Mouse (Mus musculus) layer of hippocampus, adult 18-20 months (tissue): Measurements from ENCODE around the gene Wfdc3. TPM values are rescaled to one million over a fixed set of nuclear protein-coding genes. Genes with fewer than 3 reads are reported as not detected.
A peak's percentile ranks its signal among the peaks of the same experiment; 100 is the strongest.
"Not testable (repeated sequence)": the region's sequence is repeated elsewhere in the genome, so short reads cannot be mapped to it uniquely, and the experiment has no call there.

Experiments
- DNase-seq, 2 experiments: peaks; one replicate each; pipeline ENCODE4 v3.0.0; 2022; ENCODE audit warnings: low spot score in 2 of 2
- total RNA-seq, 2 experiments: library from RNA; stranded (reverse); gene quantifications; 2 replicates each; pipeline ENCODE4 v1.2.3; 2021

Gene Wfdc3
- total RNA-seq, 2 experiments from 2014 or later, result 1.4 to 1.7 TPM

DNA sequence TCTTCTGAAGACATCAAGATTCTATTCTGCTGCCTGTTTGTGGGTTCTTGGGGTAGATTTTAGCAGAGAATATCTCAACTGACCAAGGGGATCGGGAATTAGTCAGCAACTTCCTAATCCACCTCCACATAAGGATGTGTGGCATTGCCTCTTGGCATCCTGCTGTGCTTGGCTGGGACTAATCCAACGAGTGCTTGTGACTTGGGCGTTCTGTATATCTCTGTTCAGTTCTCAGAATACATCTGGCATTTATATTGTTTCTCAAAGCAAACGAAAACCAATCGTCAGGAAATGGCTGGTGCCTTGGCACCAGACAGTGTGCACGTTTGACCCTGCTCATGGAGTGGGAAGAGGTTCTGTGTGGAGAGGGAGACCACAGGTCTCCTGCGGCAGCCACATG, 5.9 kb downstream of the Wfdc3 start:
- DNase-seq, result no peak

DNA sequence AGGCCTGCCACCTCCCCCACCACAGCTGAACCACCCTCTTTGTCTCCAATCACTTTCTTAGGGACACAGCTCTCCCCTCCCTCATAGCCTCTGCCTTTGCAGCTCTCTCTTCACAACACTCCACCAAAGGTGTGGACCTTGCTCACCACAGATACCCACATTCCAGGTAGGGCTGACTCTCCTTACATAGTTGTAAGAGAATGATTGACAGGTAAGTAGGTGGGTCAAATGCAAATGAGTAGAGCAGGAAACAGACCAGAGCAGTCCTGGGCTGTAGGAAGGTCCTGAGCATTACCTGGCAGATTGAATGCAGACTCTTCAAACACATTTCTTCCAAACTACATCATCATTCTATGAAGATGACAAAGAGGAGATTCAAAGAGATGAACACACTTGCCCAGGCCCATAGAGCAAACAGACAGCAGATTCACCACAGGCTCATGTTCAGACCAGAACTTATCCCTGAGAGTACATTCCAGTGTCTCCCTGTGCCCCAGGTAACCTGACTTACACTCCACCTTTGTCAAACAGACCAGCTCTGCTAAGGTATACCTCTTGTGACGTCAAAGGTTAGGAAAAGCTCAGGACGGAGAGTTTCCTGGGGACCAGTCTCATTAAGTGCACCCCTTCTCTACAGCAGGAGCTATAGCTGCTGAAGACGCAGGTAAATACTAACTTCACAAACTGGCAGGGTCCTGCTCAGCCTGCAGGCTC, 8.2 kb downstream of the Wfdc3 start:
- DNase-seq, result no peak

DNA sequence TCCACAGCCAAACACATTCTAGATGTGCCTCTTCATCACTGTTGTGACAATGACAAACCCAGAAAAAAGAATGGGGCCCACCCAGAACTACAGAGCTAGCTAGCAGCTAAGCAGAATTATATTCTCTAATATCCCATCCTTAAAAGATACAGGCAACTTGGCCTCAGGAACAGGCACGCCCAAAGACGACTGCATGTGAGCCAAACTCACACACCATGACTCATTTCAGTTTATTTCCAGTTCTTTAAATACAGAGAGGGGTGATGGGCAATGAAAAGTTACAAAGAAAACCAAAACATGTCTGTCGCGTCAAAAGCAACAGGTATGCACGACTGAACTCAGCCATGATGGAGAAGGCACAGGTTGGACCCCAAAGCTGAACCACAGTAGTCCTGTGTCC, 10.3 kb downstream of the Wfdc3 start:
- no peak for DNase-seq

GRCm38 (mm10) chr2:164734839-164735238, 10.9 kb downstream of the Wfdc3 start:
- no peak for DNase-seq

DNA sequence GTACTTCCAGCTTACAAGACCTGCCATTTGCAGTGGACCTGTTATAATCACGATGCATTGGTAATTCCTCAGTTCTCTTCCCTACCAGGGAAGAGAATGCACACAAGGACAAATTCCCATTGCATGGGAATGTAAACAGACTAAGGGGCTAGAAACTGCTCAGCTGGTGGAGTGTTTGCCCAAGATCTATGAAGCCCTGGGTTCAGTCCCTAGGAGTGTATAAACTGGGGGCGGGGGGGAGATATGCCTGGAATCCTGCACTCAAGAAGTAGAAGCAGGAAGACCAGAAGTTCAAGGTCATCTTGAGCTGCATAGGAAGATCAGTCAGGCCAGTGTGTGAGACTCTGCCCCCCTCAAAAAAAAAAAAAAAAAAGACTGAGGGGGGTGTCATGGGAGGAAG, 12.5 kb downstream of the Wfdc3 start:
- no peak for DNase-seq

DNA sequence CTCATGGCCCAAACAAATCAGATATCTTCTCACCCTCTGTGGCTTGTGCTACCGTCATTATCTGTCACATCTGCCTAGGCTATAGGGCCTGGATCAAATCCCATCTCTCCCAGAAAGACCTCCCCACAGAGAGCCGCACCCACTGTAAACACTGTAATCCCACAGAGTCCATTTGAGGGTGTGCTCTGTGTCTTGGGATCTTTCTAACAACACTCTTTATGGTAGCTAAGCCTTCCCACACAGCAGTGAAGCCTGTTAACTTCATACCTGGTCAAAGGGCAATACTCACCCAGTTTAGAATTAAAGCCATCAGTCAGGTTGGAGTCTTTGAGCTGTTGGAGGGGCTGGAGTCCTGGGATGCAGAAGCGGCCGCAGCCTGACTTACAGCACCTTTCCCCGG, 14.0 kb downstream of the Wfdc3 start:
- DNase-seq, result no peak

- peak in 1 of 2 experiments; percentile 77 for DNase-seq
Observed at GRCm38 (mm10) chr2:164725895-164726619, 19.7 kb downstream of the Wfdc3 start.

DNA sequence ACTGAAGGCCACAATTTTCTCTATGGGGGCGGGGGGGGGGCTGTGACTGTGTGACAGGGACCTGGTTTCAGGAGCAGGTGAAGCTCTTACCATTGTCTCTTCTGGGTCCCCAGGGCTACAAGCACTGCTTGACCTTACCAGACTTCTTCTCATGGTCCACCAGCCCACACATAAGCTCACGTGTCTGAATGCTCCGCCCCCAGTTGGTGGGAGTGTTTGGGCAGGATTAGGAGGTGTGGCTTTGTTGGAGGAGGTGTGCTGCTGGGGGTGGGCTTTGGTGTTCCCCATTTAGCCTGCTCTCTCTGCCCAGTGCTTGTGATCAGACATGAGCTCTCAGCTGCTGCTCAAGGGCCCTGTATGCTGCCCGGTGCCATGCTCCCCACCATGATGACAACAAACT, 22.5 kb downstream of the Wfdc3 start:
- DNase-seq, result no peak

GRCm38 (mm10) chr2:164716194-164716786, 29.4 kb downstream of the Wfdc3 start:
- DNase-seq, result not testable (repeated sequence)

DNA sequence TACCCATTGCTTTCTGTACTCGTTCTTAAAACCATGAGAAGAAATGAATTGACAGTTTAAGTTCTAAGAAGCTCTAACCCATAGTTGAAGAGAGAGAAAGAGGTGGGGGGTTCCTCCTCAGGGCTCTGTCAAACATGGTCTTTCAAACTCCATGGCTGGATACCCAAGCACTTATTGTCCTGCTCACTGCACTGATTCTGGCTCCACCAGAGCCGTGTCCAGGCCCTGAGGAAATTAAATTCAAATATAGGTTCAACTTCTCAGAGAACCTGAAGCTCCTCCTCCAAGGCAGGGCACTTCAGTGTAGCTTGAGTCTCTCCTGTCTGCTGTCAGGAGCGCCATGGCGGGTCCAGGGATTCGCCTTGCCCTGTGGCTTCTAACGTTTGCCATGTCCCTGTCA, 30.7 kb downstream of the Wfdc3 start, which contains the start of gene Spint5:
Spint5 (plus strand) TSS at position 301 of the 400 bp plus-strand sequence.
- no peak for DNase-seq

- DNase-seq, result no peak
Observed at GRCm38 (mm10) chr2:164705991-164706390, 39.7 kb downstream of the Wfdc3 start.

DNA sequence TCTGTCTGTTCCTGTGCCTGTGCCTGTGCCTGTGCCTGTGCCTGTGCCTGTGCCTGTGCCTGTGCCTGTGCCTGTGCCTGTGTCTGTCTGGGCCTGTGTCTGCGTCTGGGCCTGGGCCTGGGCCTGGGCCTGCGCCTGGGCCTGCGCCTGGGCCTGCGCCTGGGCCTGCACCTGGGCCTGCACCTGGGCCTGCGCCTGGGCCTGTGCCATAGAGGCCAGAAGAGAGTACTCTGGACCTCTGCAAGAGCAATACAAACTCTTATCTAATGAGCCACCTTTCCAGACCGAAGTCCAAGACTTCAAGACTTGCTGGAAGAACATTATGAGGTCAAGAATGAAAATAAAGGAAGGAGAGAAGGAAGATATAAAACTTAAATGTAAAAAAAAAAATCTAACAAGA, 40.4 kb downstream of the Wfdc3 start:
- DNase-seq, result no peak

DNA sequence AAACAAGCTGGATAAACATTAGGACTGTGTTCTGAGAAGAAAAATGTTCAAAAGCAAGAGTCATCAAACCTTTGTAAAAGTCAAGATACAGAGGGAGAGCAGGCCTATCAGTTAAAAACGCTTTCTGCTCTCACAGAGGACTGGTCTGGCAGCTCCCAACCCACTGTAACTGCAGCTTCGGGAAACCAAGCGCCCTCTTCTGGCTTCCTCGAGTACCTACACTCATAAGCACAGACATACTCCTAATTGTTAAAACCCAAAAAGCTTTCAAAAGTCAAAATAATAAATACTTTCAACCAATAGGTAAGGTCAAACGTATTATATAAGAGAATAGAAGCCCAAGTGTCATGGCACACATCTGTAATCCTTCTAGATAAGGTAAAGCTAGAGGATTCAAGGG, 41.5 kb downstream of the Wfdc3 start:
- DNase-seq, result no peak

GRCm38 (mm10) chr2:164701761-164702160, 44.0 kb downstream of the Wfdc3 start:
- no peak for DNase-seq

DNA sequence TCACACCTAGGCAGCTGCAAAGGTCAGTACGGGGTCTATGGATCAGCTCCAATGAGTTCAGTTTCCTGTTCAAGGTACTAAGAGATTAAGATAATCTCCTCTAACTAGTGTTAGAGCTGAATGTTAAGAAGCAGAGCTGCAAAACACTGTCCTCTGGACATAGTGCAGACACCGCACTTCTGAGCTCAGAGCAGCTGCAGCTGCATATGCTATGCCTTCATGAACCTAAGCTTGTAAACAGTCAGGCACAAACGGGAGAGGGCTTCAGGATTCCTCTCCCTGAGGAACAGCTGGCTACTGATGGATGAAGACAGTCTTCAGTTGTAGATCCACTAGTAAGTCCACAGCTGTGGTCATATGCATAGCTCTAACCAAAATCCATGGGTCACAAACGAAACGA, 44.8 kb downstream of the Wfdc3 start:
- DNase-seq, result no peak

GRCm38 (mm10) chr2:164698201-164698600, 47.5 kb downstream of the Wfdc3 start, which contains the start of gene Spint4:
TSS of gene Spint4 (plus strand) at chr2:164698501.
- DNase-seq, result no peak

DNA sequence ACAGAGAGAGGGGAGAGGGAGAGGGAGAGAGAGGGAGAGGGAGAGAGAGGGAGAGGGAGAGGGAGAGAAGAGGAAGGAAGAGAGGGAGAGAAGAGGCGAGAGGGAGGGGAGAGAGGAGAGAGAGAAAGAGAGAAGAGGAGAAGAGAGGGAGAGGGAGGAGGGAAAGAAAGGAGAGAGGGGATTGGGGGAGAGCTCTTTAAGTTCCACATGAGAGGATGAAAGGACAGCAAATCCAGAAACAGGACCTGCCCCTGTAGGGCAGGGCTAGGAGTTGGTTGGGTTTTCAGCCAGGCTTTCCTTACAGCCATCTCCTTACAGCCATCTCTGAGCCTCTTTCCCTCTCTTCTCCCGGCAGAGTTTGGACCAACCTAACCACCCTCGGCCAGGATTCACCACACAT, 60.9 kb downstream of the Wfdc3 start, which contains the start of gene Wfdc13:
Wfdc13 (plus strand) TSS at position 301 of the 400 bp plus-strand sequence.
- no peak for DNase-seq

Other genes with a start within 250 kb of the Wfdc3 start
- 10 to 100 TPM; 80.8 to 86.1 TPM for gene Pigt, start 248.4 kb downstream of the Wfdc3 start, total RNA-seq
- under 1 TPM; 0.67 to 0.96 TPM for gene Wfdc2, start 183.5 kb downstream of the Wfdc3 start, total RNA-seq
- gene Spint3, start 172.5 kb downstream of the Wfdc3 start, total RNA-seq, result not detected
- not detected for gene Wfdc6a, start 160.5 kb downstream of the Wfdc3 start, total RNA-seq
- gene Eppin, start 152.3 kb downstream of the Wfdc3 start, total RNA-seq, result not detected
- not detected for gene Wfdc6b, start 132.4 kb downstream of the Wfdc3 start, total RNA-seq
- gene Wfdc8, start 132.3 kb downstream of the Wfdc3 start, total RNA-seq, result not detected
- not detected for gene Wfdc16, start 107.1 kb downstream of the Wfdc3 start, total RNA-seq
- not detected for gene Wfdc10, start 89.9 kb downstream of the Wfdc3 start, total RNA-seq
- not detected for gene Wfdc9, start 89.3 kb downstream of the Wfdc3 start, total RNA-seq
- not detected for gene Wfdc11, start 71.8 kb downstream of the Wfdc3 start, total RNA-seq
- gene Wfdc13, start 60.8 kb downstream of the Wfdc3 start, total RNA-seq, result not detected
- gene Spint4, start 47.4 kb downstream of the Wfdc3 start, total RNA-seq, result not detected
- gene Spint5, start 30.6 kb downstream of the Wfdc3 start, total RNA-seq, result not detected
- gene Dnttip1, start 52 bp upstream of the Wfdc3 start, total RNA-seq, result 10 to 100 TPM; 33.8 to 36.0 TPM
- gene Ube2c, start 24.0 kb upstream of the Wfdc3 start, total RNA-seq, result under 1 TPM in 1 of 2 experiments, not detected in 1; 0.38 TPM
- not detected for gene Tnnc2, start 34.0 kb upstream of the Wfdc3 start, total RNA-seq
- 10 to 100 TPM; 39.7 to 41.8 TPM for gene Snx21, start 39.9 kb upstream of the Wfdc3 start, total RNA-seq
- 10 to 100 TPM; 25.6 to 27.0 TPM for gene Acot8, start 59.0 kb upstream of the Wfdc3 start, total RNA-seq
- 1 to 10 TPM; 9.1 to 9.3 TPM for gene Zswim3, start 59.2 kb upstream of the Wfdc3 start, total RNA-seq
- 10 to 100 TPM; 22.7 to 26.3 TPM for gene Zswim1, start 76.8 kb upstream of the Wfdc3 start, total RNA-seq
- under 1 TPM in 1 of 2 experiments, not detected in 1; 0.43 TPM for gene Spata25, start 82.6 kb upstream of the Wfdc3 start, total RNA-seq
- gene Ctsa, start 86.9 kb upstream of the Wfdc3 start, total RNA-seq, result 100 to 1,000 TPM; 103 TPM
- gene Neurl2, start 87.5 kb upstream of the Wfdc3 start, total RNA-seq, result 1 to 10 TPM; 2.5 to 3.0 TPM
- gene Pltp, start 111.8 kb upstream of the Wfdc3 start, total RNA-seq, result 10 to 100 TPM; 77.0 to 77.9 TPM
- gene Pcif1, start 133.4 kb upstream of the Wfdc3 start, total RNA-seq, result 10 to 100 TPM; 41.9 to 45.2 TPM
- gene Zfp335, start 165.8 kb upstream of the Wfdc3 start, total RNA-seq, result 10 to 100 TPM; 25.9 to 26.8 TPM
- 1 to 10 TPM; 1.5 to 1.6 TPM for gene Mmp9, start 194.8 kb upstream of the Wfdc3 start, total RNA-seq
- 100 to 1,000 TPM; 396 to 408 TPM for gene Slc12a5, start 214.9 kb upstream of the Wfdc3 start, total RNA-seq